Mouse (Mus musculus): ENCODE data around the gene Smarca2.

The Smarca2 gene

DNA sequence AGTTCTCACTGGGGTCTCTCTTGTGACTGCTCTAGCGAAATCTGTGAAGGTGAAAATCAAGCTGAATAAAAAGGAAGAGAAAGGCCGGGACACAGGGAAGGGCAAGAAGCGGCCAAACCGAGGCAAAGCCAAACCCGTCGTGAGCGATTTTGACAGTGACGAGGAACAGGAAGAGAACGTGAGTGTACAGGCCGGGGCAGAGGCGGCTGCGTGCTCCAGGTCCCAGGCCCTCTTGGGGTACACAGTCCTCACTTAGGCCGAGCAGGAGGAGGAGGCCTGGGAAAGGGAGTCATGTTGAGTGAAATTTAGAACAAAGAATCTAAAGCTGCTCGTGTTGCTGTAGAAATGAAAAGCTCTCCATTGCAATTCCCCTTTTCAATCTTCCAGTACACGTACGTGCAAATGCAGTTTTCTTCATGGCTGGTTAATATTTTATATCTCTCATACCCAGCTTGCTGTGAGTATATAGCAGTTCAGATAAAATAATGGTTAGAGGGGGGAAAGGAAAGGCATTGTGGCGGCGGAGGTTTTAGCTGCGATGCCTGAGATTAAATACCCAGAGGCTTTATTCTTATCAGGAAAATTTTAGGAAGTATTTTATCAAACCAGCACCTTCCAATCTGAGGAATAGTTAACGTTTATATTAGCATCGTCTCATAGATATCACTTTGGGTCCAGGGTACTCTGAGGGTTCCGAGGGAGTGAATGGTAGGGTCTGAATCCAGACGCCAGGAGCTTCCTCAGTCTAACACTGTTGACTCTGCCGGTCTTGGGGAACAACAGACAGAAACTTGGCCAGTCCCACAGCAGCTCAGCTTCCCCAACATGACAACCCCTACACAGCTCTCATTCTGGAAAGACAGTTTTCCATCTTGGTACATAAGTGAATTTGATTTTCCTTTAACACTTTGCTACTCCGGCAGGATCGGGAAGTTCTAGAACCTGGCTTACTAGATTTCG lies 171.5 kb downstream of the Smarca2 start:
- DNase-seq (ENCODE audit: low spot score in 2 of 2) = no peak

DNA sequence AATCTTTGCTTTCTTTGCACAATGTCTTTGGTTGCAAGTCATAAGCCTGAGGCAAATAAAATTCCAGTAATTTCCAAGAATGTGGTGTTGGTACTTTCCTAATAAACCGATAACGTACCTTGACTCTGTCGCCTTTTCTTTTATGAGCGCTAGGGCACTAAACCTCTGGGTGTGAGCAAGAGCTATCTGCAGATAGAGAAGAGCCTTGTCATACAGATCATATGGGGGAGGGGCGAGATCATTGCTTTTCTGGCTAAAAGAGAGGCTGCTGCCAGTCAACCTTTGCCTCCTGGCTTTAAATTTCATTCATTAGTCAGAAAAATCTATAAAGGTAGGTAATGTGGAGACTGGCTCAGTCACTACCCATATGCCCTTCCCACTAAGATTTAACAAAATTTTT lies 173.3 kb downstream of the Smarca2 start:
- no peak for DNase-seq (ENCODE audit: low spot score in 2 of 2)

DNA sequence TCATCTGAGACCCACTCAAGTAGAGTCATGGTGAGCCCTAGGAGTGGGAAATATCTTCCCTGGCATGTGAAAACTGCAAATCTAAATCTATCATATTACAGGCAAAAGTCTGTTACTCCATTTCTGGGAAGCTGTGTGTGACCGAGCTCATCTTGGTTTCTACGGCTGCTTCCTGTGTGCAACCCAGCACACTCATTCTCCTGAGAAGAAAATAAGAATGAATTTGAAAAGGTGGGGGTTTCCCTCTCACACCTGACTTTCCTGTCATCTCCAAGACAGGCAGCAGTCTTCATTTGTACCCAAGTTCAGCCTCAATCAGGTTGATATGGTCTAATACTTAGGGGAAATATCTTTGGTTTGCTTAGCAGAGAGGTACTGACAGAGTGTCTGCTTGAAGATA lies 176.4 kb downstream of the Smarca2 start:
- no peak for DNase-seq (ENCODE audit: low spot score in 2 of 2)

DNA sequence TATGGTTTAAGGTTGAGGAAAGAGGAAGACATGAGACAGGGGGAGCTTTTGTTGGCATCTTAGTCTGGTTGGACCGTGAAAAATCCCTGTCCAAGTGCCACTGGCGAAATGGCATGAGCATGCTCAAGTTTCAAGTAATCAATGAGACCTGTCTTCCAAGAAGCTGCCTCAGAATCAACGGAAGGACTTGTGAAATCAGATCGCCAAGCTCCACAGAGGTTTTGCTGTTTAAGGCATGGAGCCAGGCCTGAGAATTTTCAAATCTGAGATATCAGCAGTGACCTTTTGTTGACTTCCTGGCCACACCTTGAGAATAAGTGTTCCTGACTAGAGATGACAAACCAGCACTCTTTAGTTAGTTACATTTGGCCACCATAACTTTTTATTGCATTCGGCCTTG lies 183.6 kb downstream of the Smarca2 start:
- no peak for DNase-seq (ENCODE audit: low spot score in 2 of 2)

DNA sequence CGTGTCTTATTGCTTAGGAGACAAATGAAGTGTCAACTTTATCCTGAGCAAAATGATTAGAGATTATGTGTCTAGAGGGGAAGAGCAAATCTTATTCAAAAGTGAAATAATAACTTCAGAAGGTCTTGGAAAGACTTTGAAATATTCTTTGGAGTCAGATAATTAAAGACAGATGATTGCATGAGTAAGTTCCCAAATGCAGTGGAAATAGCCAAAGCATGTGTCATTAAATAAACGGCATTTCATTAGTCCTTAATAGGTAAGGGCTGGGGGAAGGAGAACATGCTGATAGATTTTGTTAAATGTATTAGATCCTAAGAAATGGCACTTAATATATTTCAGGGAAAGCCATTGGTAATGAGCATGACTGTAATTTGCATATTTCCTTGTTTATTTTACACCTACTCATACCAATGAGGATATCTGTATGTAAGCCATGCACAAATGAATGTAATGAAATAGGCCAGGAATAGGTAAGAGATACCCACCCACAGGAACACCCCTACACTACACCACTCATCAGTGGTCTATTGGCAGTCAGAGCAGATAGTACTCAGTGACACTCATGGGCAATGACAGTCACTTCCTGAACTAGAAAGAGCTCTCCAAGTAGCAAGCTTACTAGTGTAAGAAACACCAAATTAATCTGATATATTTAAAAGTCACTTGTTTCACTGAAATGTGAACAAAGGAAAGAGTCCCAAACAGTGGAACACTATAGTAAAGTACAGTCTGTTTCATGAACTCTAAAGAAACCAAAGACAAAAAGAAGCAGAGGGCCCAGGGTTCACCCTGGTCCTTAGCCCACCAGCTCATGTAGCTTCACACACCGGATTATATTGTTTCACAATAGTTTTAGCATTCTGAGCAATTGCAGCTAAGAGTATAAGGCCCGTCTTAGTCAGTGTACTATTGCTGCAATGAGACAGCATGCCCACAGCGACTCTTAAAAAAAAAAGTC lies 185.8 kb downstream of the Smarca2 start:
- DNase-seq (ENCODE audit: low spot score in 2 of 2) = no peak

DNA sequence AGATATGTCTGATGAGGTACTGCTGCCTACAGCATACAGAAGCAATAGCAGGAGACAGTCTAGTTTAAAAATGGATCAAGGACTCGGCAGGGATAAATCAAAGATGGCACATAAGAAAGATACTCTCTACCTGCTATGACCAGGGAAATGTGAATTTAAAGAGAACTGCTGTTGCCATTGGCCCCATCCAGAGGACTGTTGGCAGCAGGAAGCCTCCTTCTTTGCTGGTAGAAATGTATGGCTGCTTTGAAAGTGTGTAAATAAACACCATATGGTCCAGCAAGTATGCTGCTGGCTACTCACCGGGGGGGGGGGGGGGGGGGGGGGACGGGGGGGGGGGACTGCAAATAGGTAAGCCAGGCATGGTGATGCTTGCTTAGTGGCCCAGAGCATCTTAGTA lies 189.5 kb downstream of the Smarca2 start:
- DNase-seq (ENCODE audit: low spot score in 2 of 2) = no peak

DNA sequence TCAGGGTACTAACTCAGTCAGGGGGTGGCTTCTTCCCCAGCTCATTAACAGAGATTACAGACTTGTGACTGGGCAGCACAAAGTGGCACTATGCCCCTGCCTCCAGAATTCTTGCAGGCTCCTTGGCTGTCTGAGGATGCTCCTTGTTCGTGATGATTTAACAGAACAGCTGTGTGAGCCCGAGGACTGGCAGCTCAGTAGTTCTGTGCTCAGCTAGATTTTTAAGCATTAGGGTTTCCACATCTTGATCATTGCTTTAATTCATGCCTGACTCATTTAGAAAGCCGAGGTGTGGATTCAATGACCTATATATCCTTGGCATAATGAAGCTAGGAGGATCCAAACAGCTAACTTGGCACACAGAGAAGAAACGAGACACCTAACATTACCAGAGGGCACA lies 191.2 kb downstream of the Smarca2 start:
- no peak for DNase-seq (ENCODE audit: low spot score in 2 of 2)

DNA sequence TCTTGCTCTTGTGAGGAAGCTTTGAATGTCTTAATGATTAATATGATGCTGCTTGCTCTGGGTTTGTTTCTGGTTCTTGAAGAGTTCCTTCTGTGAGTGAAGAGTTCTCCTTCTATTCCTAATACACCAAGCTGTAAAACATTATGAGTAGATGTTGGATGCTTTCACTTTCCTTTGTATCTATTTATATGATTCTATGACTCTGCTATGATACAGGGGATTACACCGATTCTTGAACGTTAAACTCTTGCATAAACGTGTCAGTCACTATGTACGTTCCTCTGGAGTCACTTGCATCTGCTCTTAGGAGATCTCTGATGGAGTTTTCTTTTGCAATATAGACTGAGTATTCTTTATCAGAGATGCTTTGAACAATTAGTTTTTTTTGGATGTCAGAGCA lies 199.6 kb downstream of the Smarca2 start:
- DNase-seq (ENCODE audit: low spot score in 2 of 2) = no peak

DNA sequence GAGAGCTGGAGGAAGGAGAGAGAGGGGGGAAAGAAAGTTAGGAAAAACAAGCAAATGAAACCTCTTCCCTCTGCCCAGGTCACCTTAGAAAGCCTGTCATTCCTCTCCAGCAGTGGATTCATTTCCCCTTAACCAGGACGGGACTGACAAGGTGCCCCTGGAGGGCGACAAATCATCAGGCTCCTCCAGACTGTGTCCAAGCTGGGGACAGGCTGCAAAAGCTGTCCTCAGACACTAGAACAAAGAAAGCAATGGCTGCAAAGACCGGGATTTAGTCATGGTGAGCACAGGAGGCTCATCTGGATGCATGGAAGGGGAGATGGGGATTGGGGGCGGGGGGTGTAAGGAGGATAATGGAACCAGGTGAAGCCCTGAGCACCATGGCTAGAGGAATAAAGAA lies 209.8 kb downstream of the Smarca2 start:
- DNase-seq (ENCODE audit: low spot score in 2 of 2) = no peak

DNA sequence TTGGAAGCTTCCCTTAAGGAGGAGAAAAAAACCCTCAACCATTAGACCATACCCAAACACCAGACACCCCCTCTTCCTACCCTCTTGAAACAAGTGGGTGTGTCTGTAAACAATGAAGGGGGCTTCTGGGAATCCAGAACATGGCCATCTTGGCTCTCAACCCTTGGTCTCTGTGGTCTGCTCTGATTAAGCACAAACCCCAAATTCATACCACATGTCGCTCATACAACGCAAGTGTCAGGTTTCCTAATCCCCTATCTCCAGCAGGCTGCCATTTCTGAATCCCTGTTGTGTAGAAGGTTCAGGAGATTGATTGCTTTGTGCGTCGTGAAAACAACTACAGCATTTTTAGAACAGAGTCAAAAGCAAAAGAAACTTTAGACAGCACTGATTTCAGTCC lies 213.1 kb downstream of the Smarca2 start:
- DNase-seq (ENCODE audit: low spot score in 2 of 2) = no peak

Measured in right cerebral cortex, postnatal 36 days (tissue).